Mouse (Mus musculus): ENCODE data around the gene Rec8. TPM values are rescaled to one million over a fixed set of nuclear protein-coding genes. Genes with fewer than 3 reads are reported as not detected.

The Rec8 gene
- total and polyA plus RNA-seq, 3 experiments, result not detected

GRCm38 (mm10) chr14:55605743-55606459 lies 11.9 kb upstream of the Rec8 start:
- Histone ChIP-seq H3K4me2 (ENCODE audit: insufficient read depth, low read depth, poor library complexity, severe bottlenecking) (no peak overlapping the region), H3K4me1 (ENCODE audit: control insufficient read depth in 1 of 2, insufficient read depth in 2 of 2) (peaks cover 4 to 32% of the 10 kb centered on the region in 2 experiments; a peak in 3 of 4 replicates), H3K79me2 (replicated peaks; ENCODE audit: control insufficient read depth, extremely low read depth, insufficient read depth, poor library complexity, severe bottlenecking) (no peaks in the 10 kb centered on the region), H3K9ac (ENCODE audit: insufficient read depth, low read depth) (no peak overlapping the region), H3K27ac (ENCODE audit: insufficient read depth, low read depth) (no peak overlapping the region), H3K9me3 (replicated peaks; ENCODE audit: low read length) (no peaks in the 10 kb centered on the region), H3K4me3 (replicated peaks in 1 of 3; ENCODE audit: low read depth in 2 of 3, low read length in 2 of 3, poor library complexity in 1 of 3) (no peak overlapping the region), H3K36me3 (replicated peaks in 1 of 2; ENCODE audit: control insufficient read depth in 1 of 2, insufficient read depth in 1 of 2, low read length in 1 of 2) (peaks cover 56 to 79% of the 10 kb centered on the region in 2 experiments), H3K27me3 (replicated peaks) (no peaks in the 10 kb centered on the region)
- in situ Hi-C loops (cut with MboI; ENCODE audit: low pct_ligation_motif_present, low pct_unique_long_range_greater_than_20kb, low sequenced_read_pairs) (no loop called here), dilution Hi-C loops (cut with MboI; ENCODE audit: extremely low pct_ligation_motif_present, extremely low pct_unique_long_range_greater_than_20kb, low sequenced_read_pairs) (no loop called here)
- no peak for DNase-seq (ENCODE audit: extremely low read depth)
- TF ChIP-seq GABPA (IDR thresholded peaks at IDR 0.05; ENCODE audit: insufficient replicate concordance, low read depth, low read length) (no peak), TBP (conservative IDR thresholded peaks at IDR 0.05; ENCODE audit: low read depth, low read length) (no peak), ZMIZ1 (IDR thresholded peaks at IDR 0.05; ENCODE audit: low read depth, low read length) (no peak), MEF2A (IDR thresholded peaks at IDR 0.05; ENCODE audit: borderline replicate concordance, low read depth, low read length) (no peak), BHLHE40 (IDR thresholded peaks at IDR 0.05; ENCODE audit: low read depth, low read length) (no peak), USF2 (conservative IDR thresholded peaks at IDR 0.05; ENCODE audit: low read depth, low read length) (no peak), CHD2 (IDR thresholded peaks at IDR 0.05; ENCODE audit: low read length) (no peak)

DNA sequence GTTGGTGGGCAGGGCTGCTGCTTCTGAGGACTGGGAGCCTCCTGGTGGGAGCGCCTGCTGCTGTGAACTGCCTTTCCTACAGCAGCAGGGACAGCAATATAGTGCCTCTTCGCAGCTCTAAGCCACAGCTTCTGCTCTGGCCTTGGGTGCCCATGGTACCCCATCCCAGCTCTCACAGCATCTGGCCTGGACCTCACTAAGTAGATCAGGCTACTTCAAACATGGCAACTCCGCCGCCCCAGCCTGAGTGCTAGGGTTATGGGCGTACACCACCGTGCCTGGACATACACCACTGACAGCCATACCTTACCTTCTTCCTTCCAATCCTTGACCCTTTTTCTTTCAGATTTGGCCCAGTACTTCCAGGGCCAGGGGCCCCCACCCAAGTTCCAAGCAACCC lies 9.5 kb upstream of the Rec8 start:
- dilution Hi-C loops (cut with MboI; ENCODE audit: extremely low pct_ligation_motif_present, extremely low pct_unique_long_range_greater_than_20kb, low sequenced_read_pairs) (no loop called here), in situ Hi-C loops (cut with MboI; ENCODE audit: low pct_ligation_motif_present, low pct_unique_long_range_greater_than_20kb, low sequenced_read_pairs) (no loop called here)
- no peak for DNase-seq (ENCODE audit: extremely low read depth)
- H3K4me3 ChIP-seq (replicated peaks in 1 of 3; ENCODE audit: low read depth in 2 of 3, low read length in 2 of 3, poor library complexity in 1 of 3), result no peak overlapping the region
- H3K27me3 ChIP-seq (replicated peaks), result no peaks in the 10 kb centered on the region
- H3K9me3 ChIP-seq (replicated peaks; ENCODE audit: low read length), result no peaks in the 10 kb centered on the region
- no peak overlapping the region for H3K9ac ChIP-seq (ENCODE audit: insufficient read depth, low read depth)
- TF ChIP-seq IRF4 (IDR thresholded peaks at IDR 0.05; ENCODE audit: low read depth, low read length) (no peak), JUN (IDR thresholded peaks at IDR 0.05; ENCODE audit: insufficient read depth, low read depth, low read length) (no peak), ZMIZ1 (IDR thresholded peaks at IDR 0.05; ENCODE audit: low read depth, low read length) (no peak), ZKSCAN1 (IDR thresholded peaks at IDR 0.05; ENCODE audit: borderline replicate concordance, low read depth, low read length) (no peak), PAX5 (IDR thresholded peaks at IDR 0.05; ENCODE audit: low read length) (no peak), ETS1 (conservative IDR thresholded peaks at IDR 0.05; ENCODE audit: low read depth, low read length) (no peak), POLR2A (IDR thresholded peaks at IDR 0.05; ENCODE audit: low read depth, low read length) (no peak), EP300 (IDR thresholded peaks at IDR 0.05; ENCODE audit: low read length) (no peak), MAX (IDR thresholded peaks at IDR 0.05; ENCODE audit: low read length) (no peak), MEF2A (IDR thresholded peaks at IDR 0.05; ENCODE audit: borderline replicate concordance, low read depth, low read length) (no peak), ZNF384 (IDR thresholded peaks at IDR 0.05; ENCODE audit: low read depth, low read length) (no peak), CHD1 (IDR thresholded peaks at IDR 0.05; ENCODE audit: low read depth, low read length) (no peak), ZC3H11A (IDR thresholded peaks at IDR 0.05; ENCODE audit: low read depth, low read length) (no peak), USF1 (IDR thresholded peaks at IDR 0.05; ENCODE audit: low read depth, low read length) (no peak), MXI1 (IDR thresholded peaks at IDR 0.05; ENCODE audit: low read depth, low read length) (no peak), E2F4 (IDR thresholded peaks at IDR 0.05; ENCODE audit: insufficient replicate concordance, low read depth, low read length) (no peak)
- H3K27ac ChIP-seq (ENCODE audit: insufficient read depth, low read depth), result no peak overlapping the region
- no peaks in the 10 kb centered on the region for H3K79me2 ChIP-seq (replicated peaks; ENCODE audit: control insufficient read depth, extremely low read depth, insufficient read depth, poor library complexity, severe bottlenecking)
- no peak overlapping the region for H3K4me2 ChIP-seq (ENCODE audit: insufficient read depth, low read depth, poor library complexity, severe bottlenecking)
- peaks cover 4 to 20% of the 10 kb centered on the region in 2 experiments; a peak in 3 of 4 replicates for H3K4me1 ChIP-seq (ENCODE audit: control insufficient read depth in 1 of 2, insufficient read depth in 2 of 2)
- peaks cover 35 to 57% of the 10 kb centered on the region in 2 experiments for H3K36me3 ChIP-seq (replicated peaks in 1 of 2; ENCODE audit: control insufficient read depth in 1 of 2, insufficient read depth in 1 of 2, low read length in 1 of 2)

All from CH12.LX (cell line).